Mouse (Mus musculus) megakaryocyte, adult 5-6 weeks (primary cell): ENCODE data around the gene Nprl3. TPM values are rescaled to one million over a fixed set of nuclear protein-coding genes. Genes with fewer than 3 reads are reported as not detected.
"Not testable (repeated sequence)": the region's sequence is repeated elsewhere in the genome, so short reads cannot be mapped to it uniquely, and the experiment has no call there.

ENCODE experiments used
- ATAC-seq: 2 replicates; pipeline ENCODE4 v1.8.0; 2016; ENCODE audit warnings: mild to moderate bottlenecking, inconsistent platforms; ENCODE audit not compliant: poor library complexity, severe bottlenecking
- total RNA-seq, 2 experiments: library from RNA; stranded (forward) in 1 of 2; stranded (reverse) in 1 of 2; fragments of 153-499, 151-499 nt in 1 of 2; fragments of 221-1000, 200-1000 nt in 1 of 2; gene quantifications; 2 replicates each; pipeline versions ENCODE4 v1.2.3 to v1.2.4; 2015 to 2017

Nprl3 gene
- total RNA-seq, 2 experiments from 2014 or later, result 9.5 to 10.7 TPM

- no peak for ATAC-seq
Observed at GRCm38 (mm10) chr11:32285031-32285775, 17.7 kb upstream of the Nprl3 start.

- not testable (repeated sequence) for ATAC-seq
Observed at GRCm38 (mm10) chr11:32284582-32284981, 17.1 kb upstream of the Nprl3 start.

- peak; percentile 63 for ATAC-seq
Observed at GRCm38 (mm10) chr11:32283091-32283777, 15.7 kb upstream of the Nprl3 start, which contains the start of gene Hba-a1. Hba-a1 (plus strand) TSS chr11:32283511.

- ATAC-seq, result no peak
Observed at GRCm38 (mm10) chr11:32281416-32282144, 14.1 kb upstream of the Nprl3 start.

GRCm38 (mm10) chr11:32280646-32281045 lies 13.1 kb upstream of the Nprl3 start:
- no peak for ATAC-seq

GRCm38 (mm10) chr11:32278458-32278957 lies 11.0 kb upstream of the Nprl3 start:
- ATAC-seq, result no peak

GRCm38 (mm10) chr11:32277736-32278457 lies 10.4 kb upstream of the Nprl3 start:
- ATAC-seq, result no peak

GRCm38 (mm10) chr11:32276347-32276746 lies 8.8 kb upstream of the Nprl3 start, which contains the start of gene Hba-x:
Hba-x (plus strand) TSS chr11:32276400.
- ATAC-seq, result no peak

GRCm38 (mm10) chr11:32271178-32271577 lies 3.7 kb upstream of the Nprl3 start:
- ATAC-seq, result no peak

GRCm38 (mm10) chr11:32268952-32269351 lies 1.4 kb upstream of the Nprl3 start:
- ATAC-seq, result no peak

- ATAC-seq, result no peak
Observed at GRCm38 (mm10) chr11:32267964-32268363, 457 bp upstream of the Nprl3 start.

GRCm38 (mm10) chr11:32266776-32267175 lies 731 bp downstream of the Nprl3 start:
- no peak for ATAC-seq

GRCm38 (mm10) chr11:32266194-32266593 lies 1.3 kb downstream of the Nprl3 start:
- ATAC-seq, result no peak

GRCm38 (mm10) chr11:32265117-32265738 lies 2.3 kb downstream of the Nprl3 start:
- no peak for ATAC-seq

- no peak for ATAC-seq
Observed at GRCm38 (mm10) chr11:32262674-32263415, 4.7 kb downstream of the Nprl3 start.

- ATAC-seq, result no peak
Observed at GRCm38 (mm10) chr11:32256566-32256965, 10.9 kb downstream of the Nprl3 start.

GRCm38 (mm10) chr11:32256146-32256545 lies 11.4 kb downstream of the Nprl3 start:
- peak; percentile 30; the same call in 1 of the 2 replicates for ATAC-seq

- ATAC-seq, result no peak
Observed at GRCm38 (mm10) chr11:32253121-32253520, 14.4 kb downstream of the Nprl3 start.
